Mouse (Mus musculus) brain, adult 2 months (tissue): ENCODE data around the gene Gm14440.
"Not testable (repeated sequence)": the region's sequence is repeated elsewhere in the genome, so short reads cannot be mapped to it uniquely, and the experiment has no call there.

Experiments used
- DNase-seq: peaks from one replicate; pipeline ENCODE4 v3.0.0; 2011; ENCODE audit warnings: low read depth, low spot score

Gene Gm14440

GRCm38 (mm10) chr2:175274825-175275224 lies at the start of gene Gm14440:
TSS of gene Gm14440 (plus strand) at chr2:175275125.
- DNase-seq: not testable (repeated sequence)
